ENCODE assay signal across 13 mouse cellular contexts in genomic region chr15:79387611-79388010, GRCm38 (mm10). TPM values are rescaled to one million over a fixed set of nuclear protein-coding genes. Genes with fewer than 3 reads are reported as not detected.
DNase-seq lines count a peak whose midpoint lies in the region; ATAC-seq and TF ChIP-seq lines count a peak whose summit lies in the region.
"Had no signal": no experiment of that assay in that cellular context is flagged by ENCODE, and none has a peak within 500 bp of the region (broad histone marks: within the 10 kb centered on the region; RNA-seq: fewer than 3 reads in every experiment).

No protein-coding gene starts in this region.

- peak overlapping the region; percentile 71 for H3K27ac ChIP-seq in heart, embryonic 15.5 days
- H3K27ac ChIP-seq in liver, adult 2 months (replicated peaks; ENCODE audit: insufficient read depth, low read depth, low read length): peak overlapping the region; percentile 97
- H3K27ac ChIP-seq in liver, embryonic 11.5 days (ENCODE audit: low read depth, low read length): no peak overlapping the region
- H3K27ac ChIP-seq in liver, embryonic 15.5 days (replicated peaks): peak overlapping the region; percentile 34; the same call in 1 of the 2 replicates
- H3K27ac ChIP-seq in kidney, adult 2 months (ENCODE audit: insufficient read depth, low read depth, low read length): no peak overlapping the region
- H3K27ac ChIP-seq: forebrain, embryonic 12.5 days; hindbrain, embryonic 10.5 days; midbrain, embryonic 12.5 days had no signal

- H3K79me2 ChIP-seq in liver, adult 2 months (ENCODE audit: control insufficient read depth, insufficient read depth, low read length): peaks cover 5% of the 10 kb centered on the region; the same call in 1 of the 2 replicates

- TF ChIP-seq POLR2A in liver, adult 2 months (IDR thresholded peaks at IDR 0.05; ENCODE audit: extremely low read depth, insufficient read depth, low read length): no peak
- TF ChIP-seq POLR2A in kidney, adult 2 months (IDR thresholded peaks at IDR 0.05; ENCODE audit: low read depth, low read length): no peak

- H3K9ac ChIP-seq in heart, embryonic 15.5 days: no peak overlapping the region
- 0 out of 2 replicates have a peak overlapping the region, but pooled peaks have one; percentile 53 for H3K9ac ChIP-seq in liver, adult 2 months (ENCODE audit: low read depth, low read length)
- no peak overlapping the region for H3K9ac ChIP-seq in liver, embryonic 11.5 days (ENCODE audit: low read depth, low read length)
- H3K9ac ChIP-seq in liver, embryonic 15.5 days: no peak overlapping the region
- H3K9ac ChIP-seq: forebrain, embryonic 12.5 days; midbrain, embryonic 12.5 days had no signal

- H3K27me3 ChIP-seq in heart, embryonic 15.5 days: no peaks in the 10 kb centered on the region
- no peaks in the 10 kb centered on the region for H3K27me3 ChIP-seq in liver, adult 2 months (ENCODE audit: control insufficient read depth, insufficient read depth, low read length)
- no peaks in the 10 kb centered on the region for H3K27me3 ChIP-seq in liver, embryonic 11.5 days (replicated peaks; ENCODE audit: control insufficient read depth, insufficient read depth, low read length)
- H3K27me3 ChIP-seq in liver, embryonic 15.5 days: no peaks in the 10 kb centered on the region
- H3K27me3 ChIP-seq in kidney, adult 2 months (replicated peaks; ENCODE audit: control insufficient read depth, insufficient read depth, low read length): no peaks in the 10 kb centered on the region
- H3K27me3 ChIP-seq: forebrain, embryonic 12.5 days; midbrain, embryonic 12.5 days had no signal

- H3K4me1 ChIP-seq in heart, embryonic 15.5 days (replicated peaks): peaks cover 68% of the 10 kb centered on the region
- peaks cover 41% of the 10 kb centered on the region for H3K4me1 ChIP-seq in liver, adult 2 months (ENCODE audit: control insufficient read depth, insufficient read depth, low read length)
- H3K4me1 ChIP-seq in liver, embryonic 11.5 days (replicated peaks; ENCODE audit: control insufficient read depth, insufficient read depth, low read length): peaks cover 33% of the 10 kb centered on the region
- H3K4me1 ChIP-seq in liver, embryonic 15.5 days (replicated peaks): peaks cover 51% of the 10 kb centered on the region
- peaks cover 30% of the 10 kb centered on the region for H3K4me1 ChIP-seq in kidney, adult 2 months (ENCODE audit: control insufficient read depth, insufficient read depth, low read length)

- TF ChIP-seq CTCF in liver, adult 2 months (IDR thresholded peaks at IDR 0.05; ENCODE audit: low read depth, low read length): no peak
- TF ChIP-seq CTCF in kidney, adult 2 months (conservative IDR thresholded peaks at IDR 0.05; ENCODE audit: insufficient read depth, insufficient read length, low read depth, low read length): no peak

- H3K4me2 ChIP-seq in heart, embryonic 15.5 days: no peak overlapping the region
- H3K4me2 ChIP-seq in liver, embryonic 11.5 days: no peak overlapping the region
- H3K4me2 ChIP-seq in liver, embryonic 15.5 days: no peak overlapping the region
- H3K4me2 ChIP-seq: forebrain, embryonic 12.5 days; midbrain, embryonic 12.5 days had no signal

- ATAC-seq in heart, embryonic 15.5 days (replicated peaks; ENCODE audit: insufficient number of reproducible peaks, insufficient read depth, low FRiP score, low read depth): no peak
- ATAC-seq in liver, embryonic 11.5 days (replicated peaks; ENCODE audit: low FRiP score): no peak
- no peak for ATAC-seq in liver, embryonic 15.5 days (ENCODE audit: insufficient read depth)

- DNase-seq in heart, postnatal 4 days: no peak
- DNase-seq in liver, adult 2 months (ENCODE audit: extremely low read depth, low read depth, low spot score): peak; percentile 93
- no peak for DNase-seq in liver, embryonic 11.5 days (ENCODE audit: low spot score)
- peak; percentile 19 for DNase-seq in yolk sac, embryonic 10.5 days (ENCODE audit: low spot score)
- no peak for DNase-seq in kidney, adult 2 months
- DNase-seq: adrenal gland, postnatal 36 days; cerebellum, adult 2 months; heart, adult 11 months had no signal

- H3K9me3 ChIP-seq in heart, embryonic 15.5 days (replicated peaks): no peaks in the 10 kb centered on the region
- H3K9me3 ChIP-seq in liver, embryonic 11.5 days (ENCODE audit: control insufficient read depth, low read length): no peaks in the 10 kb centered on the region
- no peaks in the 10 kb centered on the region for H3K9me3 ChIP-seq in liver, embryonic 15.5 days (replicated peaks)
- H3K9me3 ChIP-seq: forebrain, embryonic 12.5 days; hindbrain, embryonic 10.5 days; midbrain, embryonic 12.5 days had no signal

- 77% methylated on average over 7 of the region's 7 CpGs for WGBS in heart, embryonic 15.5 days
- 26% methylated on average over 7 of the region's 7 CpGs for WGBS in liver, adult 2 months
- 59% methylated on average over 7 of the region's 7 CpGs for WGBS in liver, embryonic 11.5 days
- WGBS in liver, embryonic 15.5 days (ENCODE audit: insufficient replicate concordance): 42% methylated on average over 7 of the region's 7 CpGs
- WGBS in kidney, adult 2 months: 83% methylated on average over 7 of the region's 7 CpGs

- no peaks in the 10 kb centered on the region; the same call in 1 of the 2 replicates for H3K36me3 ChIP-seq in heart, embryonic 15.5 days
- H3K36me3 ChIP-seq in liver, adult 2 months (ENCODE audit: control insufficient read depth, insufficient read depth, low read length): no peaks in the 10 kb centered on the region
- H3K36me3 ChIP-seq in liver, embryonic 11.5 days (ENCODE audit: control insufficient read depth, insufficient read depth, low read length): 0 out of 2 replicates have a peak, but pooled peaks cover 3% of the 10 kb centered on the region
- no peaks in the 10 kb centered on the region for H3K36me3 ChIP-seq in liver, embryonic 15.5 days (replicated peaks)
- H3K36me3 ChIP-seq in kidney, adult 2 months (ENCODE audit: control insufficient read depth, insufficient read depth, low read length): no peaks in the 10 kb centered on the region
- H3K36me3 ChIP-seq: forebrain, embryonic 12.5 days; hindbrain, embryonic 10.5 days; midbrain, embryonic 12.5 days had no signal

- H3K4me3 ChIP-seq in heart, embryonic 15.5 days: no peak overlapping the region
- H3K4me3 ChIP-seq in liver, adult 2 months (ENCODE audit: insufficient read depth, low read depth, low read length): no peak overlapping the region
- H3K4me3 ChIP-seq in liver, embryonic 11.5 days (ENCODE audit: low read depth, low read length): no peak overlapping the region
- H3K4me3 ChIP-seq in liver, embryonic 15.5 days (replicated peaks): no peak overlapping the region
- H3K4me3 ChIP-seq in kidney, adult 2 months (ENCODE audit: insufficient read depth, low read depth, low read length): no peak overlapping the region
- H3K4me3 ChIP-seq: forebrain, embryonic 12.5 days; hindbrain, embryonic 10.5 days; midbrain, embryonic 12.5 days had no signal

RNA-seq across cellular contexts. Expression of gene Tmem184b, which starts 15.8 kb away (rescaled TPM):
- 58.3 and 83.8 TPM in 2 replicates for polyA plus RNA-seq in heart, embryonic 15.5 days (2015; fragmentation: Nextera tagmentation; extraction: Ambion mirVana)
- 10 to 100 TPM; 68.1 to 73.4 TPM for total RNA-seq in heart, postnatal 4 days (2021)
- total RNA-seq in liver, adult 2 months (2014; rRNA removed): 6.0 and 10.1 TPM in 2 replicates
- 46.8 and 48.7 TPM in 2 replicates for polyA plus RNA-seq in liver, adult 2 months (2012; rRNA removed)
- polyA plus RNA-seq in liver, embryonic 11.5 days (2014; fragmentation: Nextera tagmentation; extraction: Ambion mirVana): 36.4 and 38.8 TPM in 2 replicates
- polyA plus RNA-seq in liver, embryonic 15.5 days (2015; fragmentation: Nextera tagmentation; extraction: Ambion mirVana): 11.6 and 11.7 TPM in 2 replicates
- 69.0 and 81.0 TPM in 2 replicates for polyA plus RNA-seq in kidney, adult 2 months (2012; rRNA removed)

RNA-seq across cellular contexts. Expression of gene Maff, which starts 41.2 kb away (rescaled TPM):
- polyA plus RNA-seq in heart, embryonic 15.5 days (2015; fragmentation: Nextera tagmentation; extraction: Ambion mirVana): 3.5 and 3.8 TPM in 2 replicates
- 10 to 100 TPM in 1 of 2 experiments, 1 to 10 TPM in 1; 9.8 to 10.2 TPM for total RNA-seq in heart, postnatal 4 days (2021)
- total RNA-seq in liver, adult 2 months (2014; rRNA removed): 8.5 and 10.8 TPM in 2 replicates
- polyA plus RNA-seq in liver, adult 2 months (2012; rRNA removed): 0.75 and 0.89 TPM in 2 replicates
- polyA plus RNA-seq in liver, embryonic 11.5 days (2014; fragmentation: Nextera tagmentation; extraction: Ambion mirVana): 3.1 and 3.5 TPM in 2 replicates
- 2.1 and 2.6 TPM in 2 replicates for polyA plus RNA-seq in liver, embryonic 15.5 days (2015; fragmentation: Nextera tagmentation; extraction: Ambion mirVana)
- 1.2 and 1.3 TPM in 2 replicates for polyA plus RNA-seq in kidney, adult 2 months (2012; rRNA removed)

RNA-seq across cellular contexts. Expression of gene Pla2g6, which starts 59.4 kb away (rescaled TPM):
- polyA plus RNA-seq in heart, embryonic 15.5 days (2015; fragmentation: Nextera tagmentation; extraction: Ambion mirVana): 9.9 and 13.5 TPM in 2 replicates
- 1 to 10 TPM; 8.4 to 9.6 TPM for total RNA-seq in heart, postnatal 4 days (2021)
- total RNA-seq in liver, adult 2 months (2014; rRNA removed): 16.3 and 29.3 TPM in 2 replicates
- polyA plus RNA-seq in liver, adult 2 months (2012; rRNA removed): 24.5 and 25.1 TPM in 2 replicates
- polyA plus RNA-seq in liver, embryonic 11.5 days (2014; fragmentation: Nextera tagmentation; extraction: Ambion mirVana): 27.7 and 28.1 TPM in 2 replicates
- 14.8 and 15.6 TPM in 2 replicates for polyA plus RNA-seq in liver, embryonic 15.5 days (2015; fragmentation: Nextera tagmentation; extraction: Ambion mirVana)
- 24.6 and 28.7 TPM in 2 replicates for polyA plus RNA-seq in kidney, adult 2 months (2012; rRNA removed)

Comparison
In these comparisons a context has a peak if more than half of its experiments do, and no peak if none do; other contexts are left out.
1. H3K27ac ChIP-seq: peak in heart, embryonic 15.5 days (single experiment), liver, adult 2 months (single experiment) and liver, embryonic 15.5 days (single experiment); none in liver, embryonic 11.5 days (single experiment) and kidney, adult 2 months (single experiment).
2. DNase-seq: peak in liver, adult 2 months (single experiment) and yolk sac, embryonic 10.5 days (single experiment); none in heart, postnatal 4 days (single experiment), liver, embryonic 11.5 days (single experiment) and kidney, adult 2 months (single experiment).